Comparison of ENCODE assay signal across 13 mouse cellular contexts in the genomic region with DNA sequence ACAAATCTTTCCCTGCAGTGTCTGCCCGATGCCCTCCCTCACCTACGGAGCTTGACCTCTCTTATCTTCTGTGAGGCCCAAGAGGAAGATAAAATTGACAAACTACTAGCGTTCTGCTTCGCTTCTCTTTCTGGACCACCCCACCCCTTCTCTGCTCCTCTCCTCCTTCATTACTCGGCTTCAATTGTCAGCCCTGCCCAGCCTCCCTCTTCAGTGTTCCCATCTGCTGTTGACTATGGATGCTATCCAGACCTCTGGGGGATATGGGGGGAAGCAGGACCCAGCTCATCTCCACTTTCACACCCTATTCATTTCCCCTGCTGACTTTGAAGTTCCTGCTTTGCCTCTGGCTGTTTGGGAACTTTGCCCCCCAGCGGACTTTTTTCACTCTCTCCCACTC.
A peak's percentile ranks its signal among the peaks of the same experiment; 100 is the strongest.
DNase-seq lines count a peak whose midpoint lies in the region; ATAC-seq and TF ChIP-seq lines count a peak whose summit lies in the region.
"Had no signal": no experiment of that assay in that cellular context is flagged by ENCODE, and none has a peak within 500 bp of the region (broad histone marks: within the 10 kb centered on the region; RNA-seq: fewer than 3 reads in every experiment).

No protein-coding gene starts in this region.

- H3K27me3 ChIP-seq in heart, embryonic 11.5 days (ENCODE audit: control insufficient read depth, insufficient read depth, low read length) = no peaks in the 10 kb centered on the region
- H3K27me3 ChIP-seq in kidney, postnatal 0 days (ENCODE audit: insufficient read depth, low read length) = no peaks in the 10 kb centered on the region
- no peaks in the 10 kb centered on the region for H3K27me3 ChIP-seq in lung, embryonic 16.5 days (ENCODE audit: control insufficient read depth, insufficient read depth, low read depth, low read length)
- H3K27me3 ChIP-seq: embryonic facial prominence, embryonic 13.5 days; neural tube, embryonic 12.5 days had no signal

- H3K27ac ChIP-seq in heart, embryonic 11.5 days (ENCODE audit: low read depth, low read length) = no peak overlapping the region
- H3K27ac ChIP-seq in kidney, postnatal 0 days = no peak overlapping the region
- H3K27ac ChIP-seq in lung, embryonic 16.5 days (ENCODE audit: low read length) = no peak overlapping the region
- H3K27ac ChIP-seq: embryonic facial prominence, embryonic 13.5 days; limb, embryonic 12.5 days; neural tube, embryonic 12.5 days had no signal

- H3K4me1 ChIP-seq in heart, embryonic 11.5 days (ENCODE audit: control insufficient read depth, insufficient read depth, low read length) = no peaks in the 10 kb centered on the region
- H3K4me1 ChIP-seq in kidney, postnatal 0 days (replicated peaks; ENCODE audit: insufficient read depth, low read length) = no peaks in the 10 kb centered on the region
- H3K4me1 ChIP-seq in lung, embryonic 16.5 days (replicated peaks; ENCODE audit: control insufficient read depth, insufficient read depth, low read length) = 0 out of 2 replicates have a peak, but pooled peaks cover 2% of the 10 kb centered on the region
- H3K4me1 ChIP-seq: megakaryocyte, embryonic 14.5 days had no signal

- no peak overlapping the region for H3K4me3 ChIP-seq in heart, embryonic 11.5 days (ENCODE audit: low read depth, low read length)
- H3K4me3 ChIP-seq in kidney, postnatal 0 days (replicated peaks; ENCODE audit: low read depth, low read length) = no peak overlapping the region
- H3K4me3 ChIP-seq in lung, embryonic 16.5 days (ENCODE audit: low read length) = no peak overlapping the region
- H3K4me3 ChIP-seq: embryonic facial prominence, embryonic 13.5 days; limb, embryonic 12.5 days; megakaryocyte, embryonic 14.5 days; neural tube, embryonic 12.5 days had no signal

- 11% methylated on average over 6 of the region's 6 CpGs for WGBS in heart, embryonic 11.5 days (ENCODE audit: insufficient replicate concordance)
- 12% methylated on average over 6 of the region's 6 CpGs for WGBS in kidney, postnatal 0 days
- 14% methylated on average over 6 of the region's 6 CpGs for WGBS in lung, embryonic 16.5 days

- no peak; the same call in 1 of the 2 replicates for TF ChIP-seq CTCF in kidney, postnatal 0 days (IDR thresholded peaks at IDR 0.05; ENCODE audit: low read depth)

- no peak for DNase-seq in heart, adult 8-10 months (ENCODE audit: low spot score)
- peak; percentile 82 for DNase-seq in kidney, postnatal 0 days (ENCODE audit: low spot score)
- no peak for DNase-seq in kidney, adult 9 months
- no peak for DNase-seq in lung, postnatal 4 days
- peak; percentile 77 for DNase-seq in yolk sac, embryonic 10.5 days (ENCODE audit: low spot score)
- DNase-seq: right cerebral cortex, postnatal 4 days had no signal

- no peaks in the 10 kb centered on the region for H3K36me3 ChIP-seq in heart, embryonic 11.5 days (ENCODE audit: control insufficient read depth, insufficient read depth, low read length)
- H3K36me3 ChIP-seq in kidney, postnatal 0 days (ENCODE audit: insufficient read depth, low read length) = no peaks in the 10 kb centered on the region
- no peaks in the 10 kb centered on the region for H3K36me3 ChIP-seq in lung, embryonic 16.5 days (ENCODE audit: control insufficient read depth, insufficient read depth, low read length)
- H3K36me3 ChIP-seq: embryonic facial prominence, embryonic 13.5 days; limb, embryonic 12.5 days; neural tube, embryonic 12.5 days had no signal

- no peak overlapping the region for H3K9ac ChIP-seq in heart, embryonic 11.5 days (ENCODE audit: low read depth, low read length)
- H3K9ac ChIP-seq in kidney, postnatal 0 days (ENCODE audit: low read depth, low read length) = no peak overlapping the region
- H3K9ac ChIP-seq in lung, embryonic 16.5 days (ENCODE audit: low read length) = no peak overlapping the region
- H3K9ac ChIP-seq: embryonic facial prominence, embryonic 13.5 days; limb, embryonic 12.5 days; neural tube, embryonic 12.5 days had no signal

- no peak for ATAC-seq in heart, embryonic 11.5 days (replicated peaks; ENCODE audit: insufficient number of reproducible peaks, low FRiP score, low TSS enrichment)
- no peak for ATAC-seq in kidney, postnatal 0 days (replicated peaks; ENCODE audit: low FRiP score, low read depth)
- peak; percentile 56; the same call in 1 of the 2 replicates for ATAC-seq in lung, embryonic 16.5 days (ENCODE audit: low read depth)
- ATAC-seq: intestine, postnatal 0 days had no signal

- no peaks in the 10 kb centered on the region for H3K9me3 ChIP-seq in heart, embryonic 11.5 days (replicated peaks; ENCODE audit: control insufficient read depth, low read length)
- no peaks in the 10 kb centered on the region for H3K9me3 ChIP-seq in kidney, postnatal 0 days (replicated peaks; ENCODE audit: low read length)
- H3K9me3 ChIP-seq in lung, embryonic 16.5 days (ENCODE audit: control insufficient read depth, low read length) = no peaks in the 10 kb centered on the region
- H3K9me3 ChIP-seq: embryonic facial prominence, embryonic 13.5 days; limb, embryonic 12.5 days; megakaryocyte, embryonic 14.5 days; neural tube, embryonic 12.5 days had no signal

- H3K4me2 ChIP-seq in heart, embryonic 11.5 days = peak overlapping the region; percentile 22; the same call in 1 of the 2 replicates
- H3K4me2 ChIP-seq in kidney, postnatal 0 days (ENCODE audit: low read length) = no peak overlapping the region
- H3K4me2 ChIP-seq in lung, embryonic 16.5 days (ENCODE audit: low read depth, low read length) = no peak overlapping the region
- H3K4me2 ChIP-seq: embryonic facial prominence, embryonic 13.5 days; limb, embryonic 12.5 days; neural tube, embryonic 12.5 days had no signal

Comparison
In these comparisons a context has a peak if more than half of its experiments do, and no peak if none do; other contexts are left out.
1. DNase-seq: peak in kidney, postnatal 0 days (single experiment) and yolk sac, embryonic 10.5 days (single experiment); none in heart, adult 8-10 months (single experiment), kidney, adult 9 months (single experiment) and lung, postnatal 4 days (0 of 2).